Mouse (Mus musculus) ovary, adult 10 weeks (tissue): Measurements from ENCODE around the gene 9930022D16Rik. TPM values are rescaled to one million over a fixed set of nuclear protein-coding genes. Genes with fewer than 3 reads are reported as not detected.

ENCODE experiments used
- polyA plus RNA-seq: library from polyadenylated mRNA; stranded (reverse); fragments of 350-450 nt; fragmentation: Illumina TruSeq; extraction: RNeasy Lipid Tissue Mini Kit (QIAGEN cat#74804); gene quantifications from one replicate; pipeline ENCODE4 v1.2.3, GENCODE M21; 2014

Gene 9930022D16Rik
- not detected for polyA plus RNA-seq

DNA sequence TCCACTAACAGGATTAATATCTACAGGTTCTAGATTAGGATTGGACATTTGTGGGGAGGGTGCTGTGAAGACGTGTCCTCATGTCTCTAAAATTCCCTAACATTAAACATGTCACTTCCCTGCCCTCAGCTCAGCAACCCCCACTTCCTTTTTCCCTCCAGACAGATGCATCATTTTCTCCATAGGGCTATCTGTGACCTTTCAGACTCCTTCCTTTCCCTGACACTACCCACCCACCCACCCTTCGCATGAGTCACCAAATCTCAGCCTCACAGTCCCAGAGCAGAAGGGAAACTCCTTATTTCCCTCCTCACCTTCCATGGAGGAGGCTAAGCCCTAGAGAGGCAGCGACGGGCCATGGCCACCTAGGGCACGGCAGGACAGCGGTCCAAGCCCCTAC lies at the start of gene 9930022D16Rik:
TSS of gene 9930022D16Rik (plus strand) at position 301 of the 400 bp plus-strand sequence.

DNA sequence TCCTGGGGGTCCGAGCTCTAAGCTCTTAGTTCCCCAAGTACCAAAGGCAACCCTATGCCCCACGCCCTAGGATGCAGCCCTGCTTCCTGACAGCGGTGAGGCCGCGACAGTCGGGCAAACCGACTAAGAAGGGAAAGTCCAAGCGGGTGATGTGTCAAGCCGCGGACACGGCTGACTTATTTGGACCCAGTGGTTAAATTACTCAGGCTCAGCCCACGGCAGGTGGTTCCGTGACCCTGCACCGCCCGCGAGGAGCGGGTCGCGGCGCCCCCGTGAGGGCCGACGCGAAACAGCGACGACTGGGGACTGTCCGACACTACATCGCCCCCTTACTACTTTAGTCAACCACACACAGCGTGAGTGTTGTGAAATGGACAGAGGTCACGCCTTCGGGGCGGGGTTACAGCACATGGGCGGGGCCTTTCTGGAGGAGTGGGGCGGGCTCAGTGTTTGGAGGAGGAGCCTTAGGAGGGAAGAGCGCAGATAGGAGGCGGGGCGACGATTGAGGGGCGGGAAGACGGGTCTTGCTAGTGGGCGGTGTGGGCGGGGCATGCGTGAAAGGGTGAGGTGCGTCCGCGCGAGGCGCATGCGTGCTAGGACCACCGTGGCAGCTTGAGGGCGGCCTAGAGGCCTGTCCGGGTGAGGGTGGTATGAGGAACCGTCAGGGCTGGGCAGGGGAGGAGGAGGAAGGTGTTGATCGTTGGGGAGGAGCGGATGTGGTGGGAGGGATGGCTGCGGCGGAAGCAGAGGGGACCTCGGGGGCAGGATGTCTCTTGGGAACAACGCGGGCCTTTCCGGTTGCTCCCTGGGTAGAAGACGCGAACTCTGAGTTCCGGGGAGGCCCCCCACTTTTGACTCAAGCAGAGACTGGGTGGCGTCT lies 11.9 kb downstream of the 9930022D16Rik start, which contains the start of gene Amz2:
TSS of gene Amz2 (plus strand) at position 555 of the 880 bp plus-strand sequence.

Other genes with a start within 250 kb of the 9930022D16Rik start
- 0.57 TPM for gene Rgs9, start 115.8 kb upstream of the 9930022D16Rik start, polyA plus RNA-seq
- gene Gna13, start 51.1 kb upstream of the 9930022D16Rik start, polyA plus RNA-seq, result 65.8 TPM
- 50.5 TPM for gene Amz2, start 12.0 kb downstream of the 9930022D16Rik start, polyA plus RNA-seq
- gene Arsg, start 59.5 kb downstream of the 9930022D16Rik start, polyA plus RNA-seq, result 3.5 TPM
- 7.2 TPM for gene Slc16a6, start 59.7 kb downstream of the 9930022D16Rik start, polyA plus RNA-seq
- 103 TPM for gene Wipi1, start 198.1 kb downstream of the 9930022D16Rik start, polyA plus RNA-seq
- 615 TPM for gene Prkar1a, start 235.5 kb downstream of the 9930022D16Rik start, polyA plus RNA-seq